Mouse (Mus musculus) left cerebral cortex, postnatal 25 days (tissue): Measurements from ENCODE around the gene Atp6v0c. TPM values are rescaled to one million over a fixed set of nuclear protein-coding genes. Genes with fewer than 3 reads are reported as not detected.

Experiments used
- DNase-seq, 2 experiments: peaks; one replicate each; pipeline ENCODE4 v3.0.0; 2022; ENCODE audit warnings: low spot score in 2 of 2, mixed read lengths in 1 of 2
- intact Hi-C: fragments of 180-260 bp; cut with DNase I; formaldehyde crosslinking; loops from one replicate; pipeline ENCODE4 v1.15.1; 2025
- total RNA-seq, 2 experiments: library from RNA; stranded (reverse); gene quantifications; 2 replicates each; pipeline ENCODE4 v1.2.3; 2021

The Atp6v0c gene
- 1,000 to 10,000 TPM; 1,342 to 1,424 TPM for total RNA-seq

- intact Hi-C loops = loop anchor here (2.0 to 5.0 kb wide), 3 partner anchors 81 to 181 kb away; partner anchors contain the start of genes Abca17, Abca3 and Ccnf
- peak; percentile 97 for DNase-seq
These were observed at the start of gene Atp6v0c for GRCm38 (mm10) chr17:24169317-24170065. Atp6v0c (minus strand) TSS chr17:24169702.

GRCm38 (mm10) chr17:24216836-24217235 lies 47.3 kb upstream of the Atp6v0c start:
- intact Hi-C loops = no loop called here

GRCm38 (mm10) chr17:24213186-24213585 lies 43.7 kb upstream of the Atp6v0c start:
- intact Hi-C loops = no loop called here
- DNase-seq = peak in 1 of 2 experiments; percentile 62

More at GRCm38 (mm10) chr17:24216836-24217235, 47.3 kb upstream of the Atp6v0c start:
- DNase-seq = no peak

- intact Hi-C loops = no loop called here
- no peak for DNase-seq
These were observed 43.0 kb upstream of the Atp6v0c start for GRCm38 (mm10) chr17:24212441-24213018.

- DNase-seq = peak; percentile 90 to 96
- intact Hi-C loops = no loop called here
These were observed 42.3 kb upstream of the Atp6v0c start for GRCm38 (mm10) chr17:24211631-24212440.

- no peak for DNase-seq
- intact Hi-C loops = no loop called here
These were observed 41.1 kb upstream of the Atp6v0c start for GRCm38 (mm10) chr17:24210591-24210990.

GRCm38 (mm10) chr17:24209916-24210240 lies 40.4 kb upstream of the Atp6v0c start:
- DNase-seq = no peak
- intact Hi-C loops = loop anchor here (5.0 kb wide), 1 partner anchor 142 kb away; the partner anchor contains the start of genes Abca17 and Abca3

- intact Hi-C loops = loop anchor here (5.0 kb wide), 1 partner anchor 143 kb away; the partner anchor contains the start of genes Abca17 and Abca3
- peak in 1 of 2 experiments; percentile 46 for DNase-seq
These were observed 39.8 kb upstream of the Atp6v0c start, which contains the start of gene Ntn3 for GRCm38 (mm10) chr17:24209043-24209915. Ntn3 (minus strand) TSS chr17:24209531.

GRCm38 (mm10) chr17:24208641-24209042 lies 39.1 kb upstream of the Atp6v0c start:
- no peak for DNase-seq
- intact Hi-C loops = loop anchor here (5.0 kb wide), 1 partner anchor 144 kb away; the partner anchor contains the start of genes Abca17 and Abca3

GRCm38 (mm10) chr17:24207768-24208640 lies 38.5 kb upstream of the Atp6v0c start:
- intact Hi-C loops = loop anchor here (5.0 kb wide), 1 partner anchor 144 kb away; the partner anchor contains the start of genes Abca17 and Abca3
- no peak for DNase-seq

- intact Hi-C loops = loop anchor here (5.0 kb wide), 1 partner anchor 146 kb away; the partner anchor contains the start of genes Abca17 and Abca3
- peak; percentile 83 to 86 for DNase-seq
These were observed 37.2 kb upstream of the Atp6v0c start for GRCm38 (mm10) chr17:24206451-24207351.

- peak in 1 of 2 experiments; percentile 64 for DNase-seq
- intact Hi-C loops = loop anchor here (5.0 kb wide), 1 partner anchor 146 kb away; the partner anchor contains the start of genes Abca17 and Abca3
These were observed 36.4 kb upstream of the Atp6v0c start for GRCm38 (mm10) chr17:24205908-24206361.

GRCm38 (mm10) chr17:24205284-24205888 lies 35.9 kb upstream of the Atp6v0c start, which contains the start of gene Tbc1d24:
Tbc1d24 (minus strand) TSS chr17:24205562.
- intact Hi-C loops = loop anchor here (5.0 kb wide), 1 partner anchor 147 kb away; the partner anchor contains the start of genes Abca17 and Abca3
- peak; percentile 95 to 97 for DNase-seq

GRCm38 (mm10) chr17:24204846-24205245 lies 35.3 kb upstream of the Atp6v0c start:
- no peak for DNase-seq
- intact Hi-C loops = loop anchor here (5.0 kb wide), 1 partner anchor 147 kb away; the partner anchor contains the start of genes Abca17 and Abca3

- no peak for DNase-seq
- intact Hi-C loops = no loop called here
These were observed 34.4 kb upstream of the Atp6v0c start for GRCm38 (mm10) chr17:24203611-24204534.
